8 mouse cellular contexts compared by ENCODE assay signal in the genomic region with DNA sequence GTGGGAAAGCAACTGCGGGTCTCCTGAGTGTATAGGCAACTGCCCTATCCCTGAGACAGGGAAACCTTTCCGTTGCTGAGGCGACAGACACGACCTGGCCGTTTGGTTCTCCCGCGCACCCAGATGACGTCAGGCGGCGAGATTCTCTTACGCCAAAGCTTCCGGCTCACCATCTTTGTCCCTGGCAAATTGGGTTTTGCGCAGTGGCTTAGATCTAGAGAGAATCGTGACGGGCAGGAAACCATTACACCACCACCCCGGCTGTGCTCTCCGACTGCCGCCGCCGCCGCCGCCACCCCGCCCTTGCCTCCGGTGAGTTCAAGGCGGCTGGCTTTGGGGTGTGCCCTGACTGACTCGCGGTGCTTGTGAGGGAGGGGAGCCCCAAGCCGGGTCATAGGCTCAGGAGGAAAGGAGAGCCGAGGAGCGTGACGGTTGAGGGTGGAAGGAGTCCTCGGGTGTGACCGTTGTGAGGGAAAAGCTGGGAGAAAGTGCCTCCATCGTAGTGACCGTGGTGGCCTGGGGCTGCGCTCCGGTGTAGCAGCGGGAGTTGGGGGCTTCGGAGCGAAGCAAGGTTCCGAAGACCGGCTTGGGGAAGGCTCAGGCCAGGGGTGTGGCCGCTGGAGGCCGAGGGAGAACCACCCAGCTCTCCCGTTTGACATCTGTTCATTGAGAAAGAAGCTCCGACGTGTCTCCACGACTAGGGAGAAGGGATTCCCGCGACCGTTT. TPM values are rescaled to one million over a fixed set of nuclear protein-coding genes. Genes with fewer than 3 reads are reported as not detected.
A peak's percentile ranks its signal among the peaks of the same experiment; 100 is the strongest.
DNase-seq lines count a peak whose midpoint lies in the region; ATAC-seq and TF ChIP-seq lines count a peak whose summit lies in the region.

Gene Pex12, minus strand, starts transcription at position 61 of the 726 bp plus-strand sequence.

- H3K4me1 ChIP-seq in embryonic facial prominence, embryonic 14.5 days (ENCODE audit: control insufficient read depth, insufficient read depth, low read length) = peaks cover 5% of the 10 kb centered on the region
- H3K4me1 ChIP-seq in heart, adult 2 months (ENCODE audit: control insufficient read depth, insufficient read depth, low read length) = peaks cover 5% of the 10 kb centered on the region
- peaks cover 37% of the 10 kb centered on the region for H3K4me1 ChIP-seq in limb, embryonic 13.5 days
- H3K4me1 ChIP-seq in midbrain, embryonic 16.5 days (ENCODE audit: control insufficient read depth, insufficient read depth, low read length) = peaks cover 41% of the 10 kb centered on the region

- peak; percentile 97 for DNase-seq in 3T3-L1 (ENCODE audit: low read depth, low spot score)
- peak; percentile 77 to 88 for DNase-seq in adrenal gland, postnatal 4 days (ENCODE audit: low spot score in 2 of 2)
- DNase-seq in embryonic facial prominence, embryonic 14.5 days (ENCODE audit: low spot score) = peak; percentile 98
- DNase-seq in heart, adult 2 months = peak; percentile 93 to 95
- peak; percentile 92 to 95 for DNase-seq in kidney, adult 8-10 months
- DNase-seq in spleen, postnatal 10 days (ENCODE audit: low spot score in 2 of 2) = peak; percentile 91 to 96

- peak; percentile 71 for ATAC-seq in embryonic facial prominence, embryonic 14.5 days (ENCODE audit: low read depth)
- ATAC-seq in limb, embryonic 13.5 days (ENCODE audit: low FRiP score, low read depth) = peak; percentile 75
- ATAC-seq in midbrain, embryonic 16.5 days = peak; percentile 82

- H3K4me2 ChIP-seq in embryonic facial prominence, embryonic 14.5 days (ENCODE audit: low read depth, low read length) = peak within 1 kb of the TSS; percentile 74
- peak within 1 kb of the TSS; percentile 83 for H3K4me2 ChIP-seq in limb, embryonic 13.5 days (replicated peaks)
- peak within 1 kb of the TSS; percentile 65 for H3K4me2 ChIP-seq in midbrain, embryonic 16.5 days (ENCODE audit: low read length)

- TF ChIP-seq EP300 in heart, adult 2 months (IDR thresholded peaks at IDR 0.05; ENCODE audit: insufficient read depth, low read depth, low read length) = peak; percentile 81; the same call in 1 of the 2 replicates

- H3K36me3 ChIP-seq in embryonic facial prominence, embryonic 14.5 days (ENCODE audit: control insufficient read depth, insufficient read depth, low read length) = no peaks in the 10 kb centered on the region
- no peaks in the 10 kb centered on the region; the same call in none of the 2 replicates for H3K36me3 ChIP-seq in heart, adult 2 months (ENCODE audit: control insufficient read depth, insufficient read depth, low read length)
- H3K36me3 ChIP-seq in limb, embryonic 13.5 days = no peaks in the 10 kb centered on the region; the same call in 1 of the 2 replicates
- no peaks in the 10 kb centered on the region for H3K36me3 ChIP-seq in midbrain, embryonic 16.5 days (ENCODE audit: control insufficient read depth, insufficient read depth, low read length)

- H3K9me3 ChIP-seq in embryonic facial prominence, embryonic 14.5 days (ENCODE audit: control insufficient read depth, low read length) = no peaks in the 10 kb centered on the region
- no peaks in the 10 kb centered on the region for H3K9me3 ChIP-seq in limb, embryonic 13.5 days
- no peaks in the 10 kb centered on the region for H3K9me3 ChIP-seq in midbrain, embryonic 16.5 days (replicated peaks; ENCODE audit: control insufficient read depth, low read length, poor library complexity, severe bottlenecking)

- intact Hi-C loops in heart, adult 2 months (cut with DNase I) = no loop called here

- H3K79me2 ChIP-seq in heart, adult 2 months (replicated peaks; ENCODE audit: control insufficient read depth, insufficient read depth, low read length) = peaks cover 6% of the 10 kb centered on the region; the same call in 1 of the 2 replicates

- peak within 1 kb of the TSS; percentile 93 for H3K4me3 ChIP-seq in embryonic facial prominence, embryonic 14.5 days (ENCODE audit: low read depth, low read length)
- H3K4me3 ChIP-seq in heart, adult 2 months = peak within 1 kb of the TSS; percentile 59
- peak within 1 kb of the TSS; percentile 92 for H3K4me3 ChIP-seq in limb, embryonic 13.5 days
- H3K4me3 ChIP-seq in midbrain, embryonic 16.5 days (ENCODE audit: low read depth, low read length) = peak within 1 kb of the TSS; percentile 55

- H3K27ac ChIP-seq in embryonic facial prominence, embryonic 14.5 days (replicated peaks; ENCODE audit: low read depth, low read length) = peak within 1 kb of the TSS; percentile 97
- H3K27ac ChIP-seq in heart, adult 2 months = peak within 1 kb of the TSS; percentile 83
- H3K27ac ChIP-seq in limb, embryonic 13.5 days = peak within 1 kb of the TSS; percentile 95
- H3K27ac ChIP-seq in midbrain, embryonic 16.5 days (ENCODE audit: low read length) = peak within 1 kb of the TSS; percentile 94

- no peaks in the 10 kb centered on the region for H3K27me3 ChIP-seq in embryonic facial prominence, embryonic 14.5 days (replicated peaks; ENCODE audit: control insufficient read depth, insufficient read depth, low read length)
- H3K27me3 ChIP-seq in heart, adult 2 months (ENCODE audit: control insufficient read depth, insufficient read depth, low read length) = no peaks in the 10 kb centered on the region
- H3K27me3 ChIP-seq in limb, embryonic 13.5 days = no peaks in the 10 kb centered on the region
- no peaks in the 10 kb centered on the region for H3K27me3 ChIP-seq in midbrain, embryonic 16.5 days (ENCODE audit: control insufficient read depth, insufficient read depth, low read depth, low read length)

- H3K9ac ChIP-seq in embryonic facial prominence, embryonic 14.5 days (ENCODE audit: low read depth, low read length) = peak within 1 kb of the TSS; percentile 93
- H3K9ac ChIP-seq in heart, adult 2 months (ENCODE audit: low read depth, low read length) = peak within 1 kb of the TSS; percentile 95
- H3K9ac ChIP-seq in limb, embryonic 13.5 days = peak within 1 kb of the TSS; percentile 91
- peak within 1 kb of the TSS; percentile 81 for H3K9ac ChIP-seq in midbrain, embryonic 16.5 days (ENCODE audit: low read depth, low read length)

- no peak for TF ChIP-seq CTCF in heart, adult 2 months (IDR thresholded peaks at IDR 0.05)

- TF ChIP-seq POLR2A in heart, adult 2 months (IDR thresholded peaks at IDR 0.05; ENCODE audit: insufficient read depth, low read depth, low read length) = peak; percentile 83

- under 1% methylated on average over 51 of the region's 51 CpGs for WGBS in embryonic facial prominence, embryonic 14.5 days
- under 1% methylated on average over 51 of the region's 51 CpGs for WGBS in heart, adult 2 months
- under 1% methylated on average over 51 of the region's 51 CpGs for WGBS in limb, embryonic 13.5 days
- under 1% methylated on average over 51 of the region's 51 CpGs for WGBS in midbrain, embryonic 16.5 days

RNA-seq across cellular contexts. Expression of gene Pex12, which starts in this region (rescaled TPM):
- 10 to 100 TPM; 17.6 to 20.0 TPM for total RNA-seq in adrenal gland, postnatal 4 days (2021)
- polyA plus RNA-seq in embryonic facial prominence, embryonic 14.5 days (2014; fragmentation: Nextera tagmentation; extraction: Ambion mirVana) = 14.5 and 14.8 TPM in 2 replicates
- total RNA-seq in heart, adult 2 months (2021) = 10 to 100 TPM in 1 of 2 experiments, 1 to 10 TPM in 1; 8.7 to 13.5 TPM
- polyA plus RNA-seq in heart, adult 2 months (2012; rRNA removed) = 7.2 and 8.6 TPM in 2 replicates
- polyA plus RNA-seq in limb, embryonic 13.5 days (2015; fragmentation: Nextera tagmentation; extraction: Ambion mirVana) = 16.0 and 16.2 TPM in 2 replicates
- 16.1 and 16.2 TPM in 2 replicates for polyA plus RNA-seq in midbrain, embryonic 16.5 days (2015; fragmentation: Nextera tagmentation; extraction: Ambion mirVana)

Comparison
In these comparisons a context has a peak if more than half of its experiments do, and no peak if none do; other contexts are left out.
1. Peak in every context shown above with its lines: DNase-seq, ATAC-seq, H3K4me3 ChIP-seq and H3K27ac ChIP-seq.